Mouse (Mus musculus): Measurements from ENCODE around the gene Ttc33. TPM values are rescaled to one million over a fixed set of nuclear protein-coding genes. Genes with fewer than 3 reads are reported as not detected.
A peak's percentile ranks its signal among the peaks of the same experiment; 100 is the strongest.

The Ttc33 gene
- 10 to 100 TPM; 47.3 to 47.8 TPM for total RNA-seq (2021)

- DNase-seq (ENCODE audit: extremely low spot score in 1 of 2, low spot score in 2 of 2): peak; percentile 70 to 84
- intact Hi-C loops (cut with DNase I): loop anchor here (5.0 kb wide), 1 partner anchor 68 kb away; the partner anchor contains the start of gene Rpl37
Measured at GRCm38 (mm10) chr15:5185366-5186292, at the start of gene Ttc33. Ttc33 (plus strand) TSS chr15:5185525.

GRCm38 (mm10) chr15:5138021-5138856 lies 47.1 kb upstream of the Ttc33 start:
- peak in 1 of 2 experiments; percentile 34 for DNase-seq (ENCODE audit: extremely low spot score in 1 of 2, low spot score in 2 of 2)
- intact Hi-C loops (cut with DNase I): no loop called here

GRCm38 (mm10) chr15:5139366-5139765 lies 46.0 kb upstream of the Ttc33 start:
- intact Hi-C loops (cut with DNase I): no loop called here
- DNase-seq (ENCODE audit: extremely low spot score in 1 of 2, low spot score in 2 of 2): no peak

- DNase-seq (ENCODE audit: extremely low spot score in 1 of 2, low spot score in 2 of 2): no peak
- intact Hi-C loops (cut with DNase I): no loop called here
Measured at GRCm38 (mm10) chr15:5139863-5140262, 45.5 kb upstream of the Ttc33 start.

GRCm38 (mm10) chr15:5140357-5140756 lies 45.0 kb upstream of the Ttc33 start:
- DNase-seq (ENCODE audit: extremely low spot score in 1 of 2, low spot score in 2 of 2): no peak
- intact Hi-C loops (cut with DNase I): no loop called here

GRCm38 (mm10) chr15:5142047-5142446 lies 43.3 kb upstream of the Ttc33 start:
- intact Hi-C loops (cut with DNase I): no loop called here
- DNase-seq (ENCODE audit: extremely low spot score in 1 of 2, low spot score in 2 of 2): no peak

GRCm38 (mm10) chr15:5142714-5143113 lies 42.6 kb upstream of the Ttc33 start:
- DNase-seq (ENCODE audit: extremely low spot score in 1 of 2, low spot score in 2 of 2): no peak
- intact Hi-C loops (cut with DNase I): no loop called here

GRCm38 (mm10) chr15:5143361-5144020 lies 41.8 kb upstream of the Ttc33 start, which contains the start of gene Prkaa1:
Prkaa1 (plus strand) TSS chr15:5143861.
- intact Hi-C loops (cut with DNase I): no loop called here
- DNase-seq (ENCODE audit: extremely low spot score in 1 of 2, low spot score in 2 of 2): peak; percentile 58 to 87

GRCm38 (mm10) chr15:5144021-5144778 lies 41.1 kb upstream of the Ttc33 start:
- DNase-seq (ENCODE audit: extremely low spot score in 1 of 2, low spot score in 2 of 2): peak; percentile 64 to 89
- intact Hi-C loops (cut with DNase I): no loop called here

GRCm38 (mm10) chr15:5145196-5145945 lies 40.0 kb upstream of the Ttc33 start:
- DNase-seq (ENCODE audit: extremely low spot score in 1 of 2, low spot score in 2 of 2): no peak
- intact Hi-C loops (cut with DNase I): no loop called here

GRCm38 (mm10) chr15:5149187-5149586 lies 36.1 kb upstream of the Ttc33 start:
- no peak for DNase-seq (ENCODE audit: extremely low spot score in 1 of 2, low spot score in 2 of 2)
- intact Hi-C loops (cut with DNase I): no loop called here

GRCm38 (mm10) chr15:5152171-5152570 lies 33.2 kb upstream of the Ttc33 start:
- no peak for DNase-seq (ENCODE audit: extremely low spot score in 1 of 2, low spot score in 2 of 2)
- intact Hi-C loops (cut with DNase I): no loop called here

- intact Hi-C loops (cut with DNase I): no loop called here
- no peak for DNase-seq (ENCODE audit: extremely low spot score in 1 of 2, low spot score in 2 of 2)
Measured at GRCm38 (mm10) chr15:5154621-5155020, 30.7 kb upstream of the Ttc33 start.

- no peak for DNase-seq (ENCODE audit: extremely low spot score in 1 of 2, low spot score in 2 of 2)
- intact Hi-C loops (cut with DNase I): no loop called here
Measured at GRCm38 (mm10) chr15:5155093-5155492, 30.2 kb upstream of the Ttc33 start.

GRCm38 (mm10) chr15:5156355-5156754 lies 29.0 kb upstream of the Ttc33 start:
- DNase-seq (ENCODE audit: extremely low spot score in 1 of 2, low spot score in 2 of 2): no peak
- intact Hi-C loops (cut with DNase I): no loop called here

- intact Hi-C loops (cut with DNase I): no loop called here
- DNase-seq (ENCODE audit: extremely low spot score in 1 of 2, low spot score in 2 of 2): no peak
Measured at GRCm38 (mm10) chr15:5157386-5157785, 27.9 kb upstream of the Ttc33 start.

GRCm38 (mm10) chr15:5158827-5159226 lies 26.5 kb upstream of the Ttc33 start:
- intact Hi-C loops (cut with DNase I): no loop called here
- no peak for DNase-seq (ENCODE audit: extremely low spot score in 1 of 2, low spot score in 2 of 2)
